9 mouse cellular contexts compared by ENCODE assay signal in the genomic region with DNA sequence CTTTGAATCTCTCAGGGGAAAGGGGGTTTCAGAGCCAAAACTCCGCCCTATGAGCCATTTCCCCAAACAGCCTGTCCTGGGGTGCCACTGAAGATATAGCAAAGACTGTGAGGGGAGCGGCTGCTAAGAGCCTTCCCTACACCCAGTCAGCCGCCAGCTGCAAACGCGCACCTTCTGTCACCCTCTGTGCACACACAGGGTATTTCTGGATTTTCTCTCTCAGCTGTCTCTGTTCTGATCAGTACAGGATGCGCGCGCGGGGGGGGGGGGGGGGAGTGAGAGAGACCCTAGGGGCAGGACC. TPM values are rescaled to one million over a fixed set of nuclear protein-coding genes. Genes with fewer than 3 reads are reported as not detected.
A peak's percentile ranks its signal among the peaks of the same experiment; 100 is the strongest.
DNase-seq lines count a peak whose midpoint lies in the region; ATAC-seq lines count a peak whose summit lies in the region.
"Had no signal": no experiment of that assay in that cellular context is flagged by ENCODE, and none has a peak within 500 bp of the region (broad histone marks: within the 10 kb centered on the region; RNA-seq: fewer than 3 reads in every experiment).

No protein-coding gene starts in this region.

- H3K27me3 ChIP-seq in midbrain, embryonic 12.5 days = no peaks in the 10 kb centered on the region
- no peaks in the 10 kb centered on the region for H3K27me3 ChIP-seq in midbrain, embryonic 15.5 days (replicated peaks)
- no peaks in the 10 kb centered on the region for H3K27me3 ChIP-seq in forebrain, embryonic 16.5 days (replicated peaks; ENCODE audit: control insufficient read depth, insufficient read depth, low read length)
- H3K27me3 ChIP-seq: limb, embryonic 13.5 days had no signal

- no peaks in the 10 kb centered on the region for H3K36me3 ChIP-seq in midbrain, embryonic 12.5 days
- no peaks in the 10 kb centered on the region for H3K36me3 ChIP-seq in midbrain, embryonic 15.5 days (replicated peaks)
- no peaks in the 10 kb centered on the region for H3K36me3 ChIP-seq in forebrain, embryonic 16.5 days (ENCODE audit: control insufficient read depth, insufficient read depth)
- H3K36me3 ChIP-seq: limb, embryonic 13.5 days had no signal

- 0 out of 2 replicates have a peak overlapping the region, but pooled peaks have one; percentile 11 for H3K9ac ChIP-seq in midbrain, embryonic 12.5 days (replicated peaks)
- no peak overlapping the region for H3K9ac ChIP-seq in midbrain, embryonic 15.5 days
- no peak overlapping the region for H3K9ac ChIP-seq in forebrain, embryonic 16.5 days (replicated peaks; ENCODE audit: low read depth, low read length)
- H3K9ac ChIP-seq: limb, embryonic 13.5 days had no signal

- H3K4me2 ChIP-seq in midbrain, embryonic 12.5 days (replicated peaks) = no peak overlapping the region
- H3K4me2 ChIP-seq in midbrain, embryonic 15.5 days = no peak overlapping the region
- H3K4me2 ChIP-seq in forebrain, embryonic 16.5 days (ENCODE audit: low read length) = no peak overlapping the region; the same call in 1 of the 2 replicates
- H3K4me2 ChIP-seq: limb, embryonic 13.5 days had no signal

- peaks cover 25% of the 10 kb centered on the region for H3K4me1 ChIP-seq in midbrain, embryonic 12.5 days
- peaks cover 16% of the 10 kb centered on the region for H3K4me1 ChIP-seq in midbrain, embryonic 15.5 days
- H3K4me1 ChIP-seq in forebrain, embryonic 16.5 days (replicated peaks; ENCODE audit: control insufficient read depth, insufficient read depth, low read length) = peaks cover 17% of the 10 kb centered on the region

- H3K9me3 ChIP-seq in midbrain, embryonic 12.5 days = no peaks in the 10 kb centered on the region
- no peaks in the 10 kb centered on the region for H3K9me3 ChIP-seq in midbrain, embryonic 15.5 days
- H3K9me3 ChIP-seq in forebrain, embryonic 16.5 days (ENCODE audit: control insufficient read depth, low read length) = no peaks in the 10 kb centered on the region
- H3K9me3 ChIP-seq: limb, embryonic 13.5 days had no signal

- DNase-seq in lung, postnatal 14 days = peak; percentile 37
- peak; percentile 71 for DNase-seq in thymus, postnatal 4 days
- DNase-seq in urinary bladder, postnatal 10 days (ENCODE audit: low spot score) = no peak
- no peak for DNase-seq in layer of hippocampus, adult 8-10 months (ENCODE audit: low spot score in 2 of 2)

- no peak overlapping the region for H3K4me3 ChIP-seq in midbrain, embryonic 12.5 days
- H3K4me3 ChIP-seq in midbrain, embryonic 15.5 days = no peak overlapping the region
- H3K4me3 ChIP-seq in forebrain, embryonic 16.5 days (replicated peaks; ENCODE audit: low read length) = no peak overlapping the region
- H3K4me3 ChIP-seq: limb, embryonic 13.5 days had no signal

- H3K27ac ChIP-seq in midbrain, embryonic 12.5 days (replicated peaks) = no peak overlapping the region
- no peak overlapping the region for H3K27ac ChIP-seq in midbrain, embryonic 15.5 days
- no peak overlapping the region for H3K27ac ChIP-seq in forebrain, embryonic 16.5 days (ENCODE audit: low read length)
- H3K27ac ChIP-seq: limb, embryonic 13.5 days had no signal

- no peak for ATAC-seq in midbrain, embryonic 12.5 days (ENCODE audit: low FRiP score, low read depth)
- no peak for ATAC-seq in midbrain, embryonic 15.5 days (replicated peaks)
- ATAC-seq in forebrain, embryonic 16.5 days = 0 out of 2 replicates have a peak, but pooled peaks have one; percentile 19
- no peak for ATAC-seq in erythroblast, adult 5-6 weeks (replicated peaks; ENCODE audit: low FRiP score, poor library complexity, severe bottlenecking)

- 16% methylated on average over 7 of the region's 9 CpGs for WGBS in midbrain, embryonic 12.5 days
- WGBS in midbrain, embryonic 15.5 days = 23% methylated on average over 5 of the region's 9 CpGs
- 20% methylated on average over 5 of the region's 9 CpGs for WGBS in forebrain, embryonic 16.5 days

RNA-seq across cellular contexts. Expression of gene Tex2, which starts 56.6 kb away (rescaled TPM):
- polyA plus RNA-seq in midbrain, embryonic 12.5 days (2016; fragmentation: Nextera tagmentation; extraction: Ambion mirVana) = 12.1 and 13.8 TPM in 2 replicates
- polyA plus RNA-seq in midbrain, embryonic 15.5 days (2015; fragmentation: Nextera tagmentation; extraction: Ambion mirVana) = 31.3 and 32.1 TPM in 2 replicates
- 16.3 and 20.3 TPM in 2 replicates for polyA plus RNA-seq in forebrain, embryonic 16.5 days (2015; fragmentation: Nextera tagmentation; extraction: Ambion mirVana)
- total RNA-seq in erythroblast, adult 5-6 weeks (2015; ENCODE audit: low replicate concordance) = 8.6 and 10.0 TPM in 2 replicates
- 17.5 and 18.0 TPM in 2 replicates for total RNA-seq in erythroblast, adult 5-6 weeks (2017; ENCODE audit: low replicate concordance)
- 100 to 1,000 TPM; 135 to 153 (median 142) TPM for total RNA-seq in layer of hippocampus, adult 8-10 months (2022)

Comparison
In these comparisons a context has a peak if more than half of its experiments do, and no peak if none do; other contexts are left out.
1. DNase-seq: peak in lung, postnatal 14 days (single experiment) and thymus, postnatal 4 days (single experiment); none in urinary bladder, postnatal 10 days (single experiment) and layer of hippocampus, adult 8-10 months (0 of 2).